Mouse (Mus musculus) neural tube, embryonic 10.5 days (tissue): ENCODE data around the gene Fcf1.
A peak's percentile ranks its signal among the peaks of the same experiment; 100 is the strongest.

Experiments
- DNase-seq: peaks from one replicate; pipeline ENCODE4 v3.0.0-alpha.2; 2017; ENCODE audit warnings: low spot score; ENCODE audit errors: extremely low spot score

Gene Fcf1

GRCm38 (mm10) chr12:84968831-84969655 lies 1.7 kb upstream of the Fcf1 start:
- DNase-seq: no peak

GRCm38 (mm10) chr12:84969656-84970427 lies 855 bp upstream of the Fcf1 start:
- no peak for DNase-seq

GRCm38 (mm10) chr12:84979264-84979862 lies 8.7 kb downstream of the Fcf1 start:
- DNase-seq: no peak

- DNase-seq: no peak
These were observed 18.8 kb downstream of the Fcf1 start for GRCm38 (mm10) chr12:84989456-84989855.

- DNase-seq: peak; percentile 15
These were observed 24.5 kb downstream of the Fcf1 start for GRCm38 (mm10) chr12:84995112-84995761.

- peak; percentile 97 for DNase-seq
These were observed 25.4 kb downstream of the Fcf1 start, which contains the start of gene Ylpm1 for GRCm38 (mm10) chr12:84996083-84996496. TSS of gene Ylpm1 (plus strand) at chr12:84996321.

GRCm38 (mm10) chr12:84996501-84997398 lies 26.1 kb downstream of the Fcf1 start:
- peak; percentile 42 for DNase-seq

GRCm38 (mm10) chr12:84999053-84999452 lies 28.4 kb downstream of the Fcf1 start:
- DNase-seq: no peak

- DNase-seq: no peak
These were observed 35.5 kb downstream of the Fcf1 start for GRCm38 (mm10) chr12:85006206-85006605.

- DNase-seq: no peak
These were observed 36.3 kb downstream of the Fcf1 start for GRCm38 (mm10) chr12:85007021-85007420.

GRCm38 (mm10) chr12:85009776-85010175 lies 39.1 kb downstream of the Fcf1 start:
- no peak for DNase-seq

- DNase-seq: no peak
These were observed 39.8 kb downstream of the Fcf1 start for GRCm38 (mm10) chr12:85010541-85010940.

- no peak for DNase-seq
These were observed 41.5 kb downstream of the Fcf1 start for GRCm38 (mm10) chr12:85012185-85012584.

GRCm38 (mm10) chr12:85022071-85022470 lies 51.4 kb downstream of the Fcf1 start:
- DNase-seq: no peak

GRCm38 (mm10) chr12:85032710-85033109 lies 62.0 kb downstream of the Fcf1 start:
- DNase-seq: no peak
